Mouse (Mus musculus) retina, postnatal 7 days (tissue): ENCODE results near the gene Xbp1.

Experiments used
- DNase-seq: peaks from one replicate; pipeline ENCODE4 v3.0.0-alpha.2; 2012; ENCODE audit warnings: low read depth, low spot score

Xbp1 gene

GRCm38 (mm10) chr11:5569474-5569873 is 49.0 kb downstream of the Xbp1 start, which contains the start of gene Ankrd36:
Gene Ankrd36 (plus strand): TSS chr11:5569684.
- DNase-seq: no peak

- DNase-seq: no peak
Observed at GRCm38 (mm10) chr11:5571856-5572255, 51.4 kb downstream of the Xbp1 start.

GRCm38 (mm10) chr11:5573821-5574220 is 53.4 kb downstream of the Xbp1 start:
- no peak for DNase-seq

GRCm38 (mm10) chr11:5575046-5575445 is 54.6 kb downstream of the Xbp1 start:
- no peak for DNase-seq
